Mouse (Mus musculus) hindbrain, embryonic 16.5 days (tissue): Measurements from ENCODE around the gene Fanci. TPM values are rescaled to one million over a fixed set of nuclear protein-coding genes. Genes with fewer than 3 reads are reported as not detected.

Source experiments
- ATAC-seq: fragments of 200-750 bp; cut with Nextera tagmentation; 2 replicates; pipeline ENCODE4 v1.8.0; 2017; ENCODE audit warnings: moderate TSS enrichment, moderate library complexity
- H3K27ac ChIP-seq: fragments of 300-500 bp; sonication (generic); 2 replicates; pipeline ENCODE4 v1.5.1; 2014; ENCODE audit warnings: low read depth, mild to moderate bottlenecking, control low read depth, low read length, moderate library complexity
- H3K27me3 ChIP-seq: fragments of 300-500 bp; sonication (generic); replicated peaks from 2 replicates; pipeline ENCODE4 v1.6.1; 2014; ENCODE audit warnings: low read length; ENCODE audit not compliant: control insufficient read depth, insufficient read depth
- H3K36me3 ChIP-seq: fragments of 300-500 bp; sonication (generic); 2 replicates; pipeline ENCODE4 v1.6.1; 2014; ENCODE audit warnings: mild to moderate bottlenecking, low read length, moderate library complexity, mixed read lengths; ENCODE audit not compliant: control insufficient read depth, insufficient read depth
- H3K4me1 ChIP-seq: fragments of 300-500 bp; sonication (generic); 2 replicates; pipeline ENCODE4 v1.6.1; 2014; ENCODE audit warnings: low read depth, low read length; ENCODE audit not compliant: control insufficient read depth, insufficient read depth
- H3K4me2 ChIP-seq: fragments of 300-500 bp; sonication (generic); 2 replicates; pipeline ENCODE4 v1.6.1; 2014; ENCODE audit warnings: mild to moderate bottlenecking, low read length, control low read depth, moderate library complexity
- H3K4me3 ChIP-seq: fragments of 300-500 bp; sonication (generic); 2 replicates; pipeline ENCODE4 v1.5.1; 2014; ENCODE audit warnings: mild to moderate bottlenecking, low read length, control low read depth, moderate library complexity
- H3K9ac ChIP-seq: fragments of 300-500 bp; sonication (generic); 2 replicates; pipeline ENCODE4 v1.6.1; 2014; ENCODE audit warnings: low read depth, mild to moderate bottlenecking, control low read depth, low read length, moderate library complexity
- H3K9me3 ChIP-seq: fragments of 300-500 bp; sonication (generic); 2 replicates; pipeline ENCODE4 v1.6.1; 2014; ENCODE audit warnings: mild to moderate bottlenecking, low read length, moderate library complexity; ENCODE audit not compliant: control insufficient read depth
- WGBS: fragments of 180-500 bp; shearing (Covaris S2); extraction: QIAGEN DNeasy Blood & Tissue Kit; methylation state at CpG from one replicate; pipeline ENCODE4 v1.1.7; 2014; 5-methylcytosine and 5-hydroxymethylcytosine counted together
- polyA plus RNA-seq: library from polyadenylated mRNA; unstranded; fragments of >200 nt; fragmentation: Nextera tagmentation; extraction: Ambion mirVana; gene quantifications from 2 replicates; pipeline ENCODE4 v1.2.1, GENCODE M21; 2015

The Fanci gene
- polyA plus RNA-seq, 1 experiment from 2014 or later: 2.4 TPM

GRCm38 (mm10) chr7:79465461-79466044 is 73.8 kb downstream of the Fanci start:
- Histone ChIP-seq H3K36me3 (peaks cover 9% of the 10 kb centered on the region), H3K27me3 (no peaks in the 10 kb centered on the region), H3K9ac (peak overlapping the region; percentile 90), H3K4me1 (peaks cover 23% of the 10 kb centered on the region), H3K9me3 (no peaks in the 10 kb centered on the region), H3K4me2 (peak overlapping the region; percentile 97), H3K4me3 (peak overlapping the region; percentile 95), H3K27ac (peak overlapping the region; percentile 88)
- under 1% methylated on average over 27 of the region's 47 CpGs for WGBS
- ATAC-seq: peak; percentile 60

DNA sequence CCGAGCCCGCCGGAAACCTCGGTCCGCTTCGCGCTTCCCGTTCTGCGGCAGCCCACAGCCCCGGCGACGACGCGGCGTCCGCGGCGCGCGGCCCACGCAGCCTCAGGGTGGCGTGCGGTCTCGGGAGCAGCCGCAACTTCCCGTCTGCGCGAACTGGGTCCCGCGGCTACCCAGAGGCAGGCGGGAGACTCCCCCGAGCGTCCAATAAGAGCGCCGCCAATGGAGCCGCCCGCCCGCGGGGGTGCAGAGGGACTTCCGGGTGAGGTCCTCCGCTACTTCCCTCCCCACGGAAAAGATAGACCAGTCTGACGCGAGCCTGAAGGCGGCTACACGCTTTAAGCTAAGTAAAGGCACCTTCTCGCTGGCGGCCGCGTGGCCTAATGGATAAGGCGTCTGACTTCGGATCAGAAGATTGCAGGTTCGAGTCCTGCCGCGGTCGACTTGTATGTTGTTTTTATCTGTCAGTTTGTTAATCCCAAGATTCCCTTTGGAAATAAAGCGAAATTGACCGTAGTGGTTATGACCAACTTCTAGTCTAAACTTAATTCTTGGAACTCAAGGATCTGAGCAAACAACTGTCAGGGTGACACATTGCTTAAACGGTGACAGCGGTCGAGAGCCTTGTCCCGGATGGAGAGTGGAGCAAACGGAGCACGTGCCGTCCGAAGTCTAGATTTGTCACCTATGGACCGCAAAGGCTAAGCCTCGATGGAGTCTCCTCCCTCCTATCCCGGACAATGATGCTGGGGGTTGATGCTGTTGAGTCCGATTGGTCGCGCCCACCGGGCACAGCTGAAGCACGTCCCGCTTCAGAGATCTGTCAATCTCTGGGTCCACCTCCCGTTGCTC is 74.5 kb downstream of the Fanci start, which contains the start of gene Polg:
Gene Polg (minus strand): TSS at position 310 of the 849 bp plus-strand sequence.
- Histone ChIP-seq H3K4me2 (peak within 1 kb of the TSS; percentile 97), H3K27ac (peak within 1 kb of the TSS; percentile 88), H3K9ac (peak within 1 kb of the TSS; percentile 90), H3K9me3 (no peaks in the 10 kb centered on the region), H3K27me3 (no peaks in the 10 kb centered on the region), H3K4me3 (peak within 1 kb of the TSS; percentile 95), H3K4me1 (peaks cover 23% of the 10 kb centered on the region), H3K36me3 (peaks cover 5% of the 10 kb centered on the region)
- peak; percentile 96 for ATAC-seq
- under 1% methylated on average over 67 of the region's 76 CpGs for WGBS

GRCm38 (mm10) chr7:79467951-79468350 is 76.2 kb downstream of the Fanci start:
- no peak for ATAC-seq
- Histone ChIP-seq H3K4me3 (peak overlapping the region; percentile 25), H3K36me3 (no peaks in the 10 kb centered on the region), H3K27ac (no peak overlapping the region), H3K9me3 (no peaks in the 10 kb centered on the region), H3K27me3 (no peaks in the 10 kb centered on the region), H3K9ac (peak overlapping the region; percentile 31; the same call in 1 of the 2 replicates), H3K4me2 (peak overlapping the region; percentile 97), H3K4me1 (peaks cover 23% of the 10 kb centered on the region)
- 5% methylated on average over 3 of the region's 6 CpGs for WGBS

DNA sequence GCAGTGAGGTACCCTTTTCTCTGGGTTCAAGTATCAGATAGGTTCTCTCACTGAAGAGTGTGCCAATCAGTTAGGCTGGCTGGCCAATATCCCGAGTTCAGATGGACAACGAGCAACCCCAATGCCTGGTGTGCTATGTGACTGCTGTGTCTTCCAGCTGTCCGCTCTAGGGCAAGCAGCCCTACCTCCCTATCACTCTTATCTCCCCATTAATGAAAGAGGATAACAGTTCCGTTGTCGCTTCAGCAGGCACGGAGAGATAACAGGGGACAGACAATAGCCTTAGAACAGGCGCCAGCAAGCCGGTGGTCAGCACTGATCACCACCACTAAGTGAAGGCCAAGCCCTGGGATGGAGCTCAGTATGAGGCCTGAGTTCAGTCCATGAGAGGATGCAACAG is 77.3 kb downstream of the Fanci start:
- no peak for ATAC-seq
- Histone ChIP-seq H3K4me1 (peaks cover 19% of the 10 kb centered on the region), H3K9me3 (no peaks in the 10 kb centered on the region), H3K4me3 (no peak overlapping the region), H3K27ac (no peak overlapping the region), H3K9ac (no peak overlapping the region), H3K27me3 (no peaks in the 10 kb centered on the region), H3K4me2 (no peak overlapping the region), H3K36me3 (no peaks in the 10 kb centered on the region)
- 60% methylated on average over 8 of the region's 8 CpGs for WGBS

DNA sequence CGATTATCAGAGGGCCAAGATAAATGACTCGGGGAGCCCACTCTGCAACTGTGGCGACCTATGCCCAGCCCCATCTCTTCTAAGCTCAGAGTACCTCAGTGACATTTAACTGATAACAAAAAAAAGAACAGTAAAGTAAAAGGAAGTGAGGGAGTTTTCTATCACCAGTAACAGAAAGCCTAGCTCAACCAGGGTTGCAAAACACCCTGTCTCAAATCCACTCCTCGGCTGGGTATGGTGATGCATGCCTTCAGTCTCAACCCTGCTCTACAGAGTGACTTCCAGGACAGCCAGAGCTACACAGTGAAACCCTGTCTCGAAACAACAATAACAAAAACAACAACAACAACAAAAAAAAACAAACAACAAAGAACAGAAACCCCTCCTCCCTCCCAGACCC is 78.0 kb downstream of the Fanci start:
- H3K4me1 ChIP-seq: peaks cover 12% of the 10 kb centered on the region
- H3K4me2 ChIP-seq: no peak overlapping the region
- ATAC-seq: no peak
- H3K9me3 ChIP-seq: no peaks in the 10 kb centered on the region
- no peaks in the 10 kb centered on the region for H3K36me3 ChIP-seq
- 82% methylated on average over 5 of the region's 5 CpGs for WGBS
- no peak overlapping the region for H3K4me3 ChIP-seq
- H3K9ac ChIP-seq: no peak overlapping the region
- H3K27ac ChIP-seq: no peak overlapping the region
- H3K27me3 ChIP-seq: no peaks in the 10 kb centered on the region

DNA sequence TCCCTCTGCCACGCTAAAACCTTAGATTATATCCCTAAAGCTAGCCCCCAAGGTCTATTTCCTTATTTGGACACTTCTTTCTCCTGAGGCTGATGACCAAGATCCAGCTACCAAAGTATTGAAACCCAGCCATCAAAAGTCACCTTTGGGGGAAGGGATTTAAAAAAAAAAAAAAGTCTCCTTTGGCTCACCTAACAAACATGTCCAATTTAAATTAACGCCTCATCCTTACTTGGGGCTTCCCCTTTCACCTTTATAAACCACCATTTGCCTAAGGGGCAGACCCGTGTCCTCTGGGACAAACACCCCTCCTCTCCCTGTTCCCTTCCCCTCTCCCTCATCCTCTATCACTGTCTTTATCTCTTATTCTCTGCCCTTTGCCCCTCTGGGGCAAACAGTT is 79.0 kb downstream of the Fanci start:
- 71% methylated on average over 3 of the region's 3 CpGs for WGBS
- no peaks in the 10 kb centered on the region for H3K36me3 ChIP-seq
- ATAC-seq: no peak

GRCm38 (mm10) chr7:79471436-79471835 is 79.7 kb downstream of the Fanci start:
- no peak for ATAC-seq
- no peak overlapping the region for H3K27ac ChIP-seq
- peaks cover 5% of the 10 kb centered on the region for H3K4me1 ChIP-seq
- H3K36me3 ChIP-seq: no peaks in the 10 kb centered on the region
- no peak overlapping the region for H3K4me2 ChIP-seq
- no peaks in the 10 kb centered on the region for H3K9me3 ChIP-seq
- WGBS: 72% methylated on average over 7 of the region's 7 CpGs
- H3K4me3 ChIP-seq: no peak overlapping the region
- H3K9ac ChIP-seq: no peak overlapping the region
- H3K27me3 ChIP-seq: no peaks in the 10 kb centered on the region

More for the DNA sequence above, 79.0 kb downstream of the Fanci start:
- Histone ChIP-seq H3K4me1 (peaks cover 5% of the 10 kb centered on the region), H3K4me3 (no peak overlapping the region), H3K9ac (no peak overlapping the region), H3K27me3 (no peaks in the 10 kb centered on the region), H3K4me2 (no peak overlapping the region), H3K9me3 (no peaks in the 10 kb centered on the region), H3K27ac (no peak overlapping the region)

DNA sequence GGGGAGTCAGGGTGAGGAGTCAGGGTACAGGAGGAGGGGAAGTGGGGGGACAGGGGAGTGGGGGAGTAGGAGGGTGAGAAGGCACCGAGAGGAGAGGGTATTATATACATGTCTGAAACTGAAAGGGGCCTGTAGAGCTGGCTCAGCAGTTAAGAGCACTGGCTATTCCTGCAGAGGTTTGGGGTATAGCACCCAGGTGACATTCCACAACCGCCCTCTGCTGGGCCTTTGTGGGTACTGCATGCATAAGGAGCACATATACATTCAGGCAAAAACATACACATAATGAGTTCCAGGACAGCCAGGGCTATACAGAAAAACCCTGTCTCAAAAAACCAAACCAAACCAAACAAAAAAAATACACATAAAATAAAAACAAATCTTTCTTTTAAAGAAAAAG is 81.1 kb downstream of the Fanci start:
- Histone ChIP-seq H3K36me3 (no peaks in the 10 kb centered on the region), H3K9me3 (no peaks in the 10 kb centered on the region), H3K27ac (no peak overlapping the region), H3K4me1 (peaks cover 1% of the 10 kb centered on the region), H3K27me3 (no peaks in the 10 kb centered on the region), H3K4me2 (no peak overlapping the region), H3K4me3 (no peak overlapping the region), H3K9ac (no peak overlapping the region)
- ATAC-seq: no peak
- 70% methylated on average over 2 of the region's 2 CpGs for WGBS

DNA sequence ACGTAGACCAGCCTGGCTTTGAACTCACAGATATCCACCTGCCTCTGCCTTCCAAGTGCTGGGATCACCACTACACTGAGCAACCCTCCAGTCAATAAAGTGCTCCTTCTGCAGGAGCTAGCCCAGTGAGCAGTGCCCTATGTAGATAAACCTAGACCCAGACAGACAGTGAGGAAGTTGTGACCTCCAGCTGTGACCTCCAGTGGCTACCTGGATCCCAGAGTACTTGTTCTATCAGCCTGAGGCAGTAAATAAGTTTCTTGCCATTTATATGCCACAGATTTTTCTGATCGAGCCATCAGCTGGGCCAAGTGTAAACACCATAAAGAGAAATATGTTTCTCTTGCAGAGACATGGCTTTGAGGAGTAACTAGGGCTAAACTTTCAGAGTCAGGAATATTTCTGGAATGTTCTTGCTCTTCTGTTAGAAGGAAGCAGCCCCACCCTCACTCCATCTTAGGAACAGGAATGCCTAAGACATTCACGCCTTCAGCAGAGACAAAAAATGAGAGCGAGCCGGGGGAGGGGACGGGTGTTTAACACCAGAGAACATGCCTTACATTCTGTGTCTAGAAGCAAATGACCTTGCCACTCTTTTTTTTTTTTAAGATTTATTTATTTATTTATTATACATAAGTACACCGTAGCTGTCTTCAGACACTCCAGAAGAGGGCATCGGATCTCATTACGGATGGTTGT is 81.9 kb downstream of the Fanci start:
- Histone ChIP-seq H3K27me3 (no peaks in the 10 kb centered on the region), H3K4me3 (no peak overlapping the region), H3K9me3 (no peaks in the 10 kb centered on the region), H3K4me2 (no peak overlapping the region), H3K27ac (no peak overlapping the region), H3K9ac (no peak overlapping the region), H3K36me3 (no peaks in the 10 kb centered on the region), H3K4me1 (no peaks in the 10 kb centered on the region)
- WGBS: 93% methylated on average over 9 of the region's 9 CpGs
- no peak for ATAC-seq
